Mouse (Mus musculus) left cerebral cortex, adult 2 months (tissue): ENCODE data around the gene Zbtb20. TPM values are rescaled to one million over a fixed set of nuclear protein-coding genes. Genes with fewer than 3 reads are reported as not detected.

Experiments used
- DNase-seq, 2 experiments: peaks; one replicate each; pipeline ENCODE4 v3.0.0; 2021 to 2022; ENCODE audit warnings: low spot score in 2 of 2, mixed read lengths in 1 of 2; ENCODE audit errors: extremely low spot score in 1 of 2
- H3K27ac ChIP-seq: fragments of 200-600 bp; 2 replicates; pipeline ENCODE4 v1.8.1; 2022
- H3K4me3 ChIP-seq: fragments of 200-600 bp; 2 replicates; pipeline ENCODE4 v1.8.1; 2022
- CTCF ChIP-seq: fragments of 200-600 bp; IDR thresholded peaks from 2 replicates; pipeline ENCODE4 v1.8.1; 2022; ENCODE audit warnings: antibody characterized with exemption, mild to moderate bottlenecking, moderate library complexity
- intact Hi-C: fragments of 180-260 bp; cut with DNase I; formaldehyde crosslinking; loops from one replicate; pipeline ENCODE4 v1.15.1; 2025
- total RNA-seq, 2 experiments: library from RNA; stranded (reverse); gene quantifications; 2 replicates each; pipeline ENCODE4 v1.2.3; 2021

Gene Zbtb20
- total RNA-seq, 2 experiments from 2014 or later = 46.5 to 57.6 TPM

GRCm38 (mm10) chr16:43604399-43605013 lies 728.8 kb downstream of the Zbtb20 start:
- Histone ChIP-seq H3K27ac (no peak overlapping the region), H3K4me3 (no peak overlapping the region)
- no peak for DNase-seq
- intact Hi-C loops = no loop called here
- no peak for TF ChIP-seq CTCF

- TF ChIP-seq CTCF = no peak
- no peak overlapping the region for H3K27ac ChIP-seq
- no peak for DNase-seq
- intact Hi-C loops = no loop called here
- H3K4me3 ChIP-seq = no peak overlapping the region
These were observed 731.4 kb downstream of the Zbtb20 start for GRCm38 (mm10) chr16:43607086-43607485.

DNA sequence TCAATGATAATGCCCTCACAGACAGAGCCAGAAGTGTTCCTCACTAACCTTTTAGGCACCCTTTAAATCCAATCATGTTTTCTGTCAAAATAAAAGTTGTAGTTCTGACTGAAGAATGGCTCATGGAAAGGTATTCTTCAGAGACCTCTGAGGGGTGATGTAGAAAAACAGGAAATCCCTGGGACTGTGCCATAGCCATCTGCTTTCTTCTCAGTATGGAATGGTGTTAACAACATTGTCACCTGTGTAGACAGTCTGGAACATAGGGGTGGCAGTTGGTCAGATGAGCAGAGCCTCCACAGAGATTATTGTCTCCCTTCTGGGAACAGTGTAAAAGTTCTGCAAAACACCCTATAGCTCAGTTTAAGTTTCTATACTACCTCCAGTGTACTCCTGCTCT lies 732.4 kb downstream of the Zbtb20 start:
- Histone ChIP-seq H3K27ac (no peak overlapping the region), H3K4me3 (no peak overlapping the region)
- intact Hi-C loops = no loop called here
- DNase-seq = no peak
- TF ChIP-seq CTCF = no peak

GRCm38 (mm10) chr16:43610375-43610774 lies 734.7 kb downstream of the Zbtb20 start:
- TF ChIP-seq CTCF = no peak
- Histone ChIP-seq H3K4me3 (no peak overlapping the region), H3K27ac (no peak overlapping the region)
- DNase-seq = no peak
- intact Hi-C loops = no loop called here

DNA sequence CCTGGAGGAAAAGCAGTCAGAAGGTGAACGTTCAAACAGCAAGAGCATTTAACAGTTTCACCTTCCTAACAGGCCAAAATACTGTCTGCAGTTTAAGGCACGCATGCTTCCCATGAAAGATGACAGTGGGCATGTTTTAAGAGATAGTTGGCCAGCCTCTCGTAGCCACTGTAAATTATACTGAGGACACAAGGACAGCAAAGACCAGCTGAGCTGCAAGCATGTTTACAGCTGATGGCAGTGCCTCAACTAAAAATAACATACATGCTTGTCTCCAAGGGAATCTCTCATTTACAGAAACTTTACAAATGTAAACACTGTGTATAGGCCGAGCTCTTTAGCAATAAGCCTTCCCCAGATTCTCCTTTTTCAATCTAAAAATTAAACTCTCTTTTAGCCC lies 740.7 kb downstream of the Zbtb20 start:
- intact Hi-C loops = no loop called here
- no peak for TF ChIP-seq CTCF
- no peak overlapping the region for H3K4me3 ChIP-seq
- no peak for DNase-seq
- H3K27ac ChIP-seq = no peak overlapping the region

- H3K27ac ChIP-seq = no peak overlapping the region
- no peak for DNase-seq
- intact Hi-C loops = no loop called here
- no peak overlapping the region for H3K4me3 ChIP-seq
- TF ChIP-seq CTCF = no peak
These were observed 741.7 kb downstream of the Zbtb20 start for GRCm38 (mm10) chr16:43617346-43617745.

GRCm38 (mm10) chr16:43618286-43618685 lies 742.6 kb downstream of the Zbtb20 start:
- intact Hi-C loops = no loop called here
- DNase-seq = no peak
- Histone ChIP-seq H3K4me3 (no peak overlapping the region), H3K27ac (no peak overlapping the region)
- no peak for TF ChIP-seq CTCF

GRCm38 (mm10) chr16:43619277-43619676 lies 743.6 kb downstream of the Zbtb20 start:
- no peak for DNase-seq
- H3K4me3 ChIP-seq = no peak overlapping the region
- H3K27ac ChIP-seq = no peak overlapping the region
- no peak for TF ChIP-seq CTCF
- intact Hi-C loops = no loop called here

DNA sequence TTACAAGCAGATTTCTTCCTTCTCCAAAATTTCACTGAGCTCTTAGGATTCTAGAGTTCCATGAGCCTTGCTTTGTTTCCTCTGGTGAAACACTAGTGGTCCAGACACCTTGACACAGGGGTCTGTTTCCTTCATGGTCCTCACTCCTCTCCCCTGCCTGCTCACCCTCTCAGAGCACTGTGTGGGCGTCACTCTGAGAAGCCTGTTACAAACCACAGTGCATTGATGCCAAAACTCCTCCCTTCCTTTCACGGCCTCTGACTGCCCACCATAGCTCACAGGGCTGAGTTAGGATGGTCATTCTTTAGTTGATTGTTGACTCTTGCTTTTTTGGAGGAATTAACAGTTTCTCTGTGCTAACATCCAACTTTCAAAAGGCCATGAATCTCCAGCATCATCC lies 744.7 kb downstream of the Zbtb20 start:
- Histone ChIP-seq H3K27ac (no peak overlapping the region), H3K4me3 (no peak overlapping the region)
- TF ChIP-seq CTCF = no peak
- intact Hi-C loops = loop anchor here (10.0 kb wide), 1 partner anchor 434 kb away; no protein-coding TSS in a partner anchor
- no peak for DNase-seq

GRCm38 (mm10) chr16:43623315-43624000 lies 747.8 kb downstream of the Zbtb20 start:
- H3K27ac ChIP-seq = no peak overlapping the region; the same call in 1 of the 2 replicates
- TF ChIP-seq CTCF = no peak
- intact Hi-C loops = loop anchor here (10.0 kb wide), 1 partner anchor 431 kb away; no protein-coding TSS in a partner anchor
- DNase-seq = no peak
- H3K4me3 ChIP-seq = no peak overlapping the region

GRCm38 (mm10) chr16:43624876-43625275 lies 749.2 kb downstream of the Zbtb20 start:
- intact Hi-C loops = loop anchor here (5.0 to 10.0 kb wide), 3 partner anchors 72 to 430 kb away; no protein-coding TSS in a partner anchor
- Histone ChIP-seq H3K27ac (no peak overlapping the region; the same call in 1 of the 2 replicates), H3K4me3 (no peak overlapping the region)
- DNase-seq = no peak
- no peak for TF ChIP-seq CTCF

- DNase-seq = no peak
- no peak for TF ChIP-seq CTCF
- Histone ChIP-seq H3K27ac (no peak overlapping the region; the same call in 1 of the 2 replicates), H3K4me3 (no peak overlapping the region)
- intact Hi-C loops = loop anchor here (5.0 to 10.0 kb wide), 3 partner anchors 72 to 430 kb away; no protein-coding TSS in a partner anchor
These were observed 749.6 kb downstream of the Zbtb20 start for GRCm38 (mm10) chr16:43625289-43625688.
